Comparison of ENCODE assay signal across 32 mouse cellular contexts in genomic region chr3:22194185-22194856, GRCm38 (mm10).
"Had no signal": no experiment of that assay in that cellular context is flagged by ENCODE, and none has a peak within 500 bp of the region (broad histone marks: within the 10 kb centered on the region; RNA-seq: fewer than 3 reads in every experiment).

No protein-coding gene starts in this region.

- H3K4me1 ChIP-seq: heart, embryonic 10.5 days; heart, embryonic 12.5 days; heart, embryonic 13.5 days; heart, embryonic 15.5 days; hindbrain, embryonic 10.5 days; hindbrain, embryonic 12.5 days; hindbrain, embryonic 13.5 days; hindbrain, embryonic 15.5 days; kidney, embryonic 15.5 days had no signal

- H3K9ac ChIP-seq: heart, embryonic 12.5 days; heart, embryonic 13.5 days; heart, embryonic 15.5 days; hindbrain, embryonic 12.5 days; hindbrain, embryonic 13.5 days; hindbrain, embryonic 14.5 days; hindbrain, embryonic 15.5 days; kidney, embryonic 15.5 days had no signal

- H3K4me2 ChIP-seq: heart, embryonic 11.5 days; heart, embryonic 12.5 days; heart, embryonic 13.5 days; heart, embryonic 15.5 days; hindbrain, embryonic 12.5 days; hindbrain, embryonic 13.5 days; hindbrain, embryonic 14.5 days; hindbrain, embryonic 15.5 days; kidney, embryonic 15.5 days had no signal

- H3K4me3 ChIP-seq: heart, embryonic 10.5 days; heart, embryonic 12.5 days; heart, embryonic 13.5 days; heart, embryonic 15.5 days; hindbrain, embryonic 10.5 days; hindbrain, embryonic 12.5 days; hindbrain, embryonic 13.5 days; hindbrain, embryonic 15.5 days; kidney, embryonic 15.5 days; layer of hippocampus, adult 2 months; left cerebral cortex, adult 2 months had no signal

- DNase-seq: heart, postnatal 10 days; heart, postnatal 14 days; heart, postnatal 36 days; heart, postnatal 4 days; kidney, adult 11 months; kidney, adult 18-20 months; kidney, adult 2 months; kidney, adult 8-10 months; kidney, adult 9 months; kidney, postnatal 10 days; kidney, postnatal 14 days; kidney, postnatal 25 days; kidney, postnatal 36 days; kidney, postnatal 4 days; layer of hippocampus, adult 9-11 months; layer of hippocampus, postnatal 36 days had no signal

- ATAC-seq: hindbrain, embryonic 16.5 days; hindbrain, postnatal 0 days had no signal

- H3K27ac ChIP-seq: heart, embryonic 10.5 days; heart, embryonic 13.5 days; heart, embryonic 15.5 days; hindbrain, embryonic 10.5 days; hindbrain, embryonic 12.5 days; hindbrain, embryonic 13.5 days; hindbrain, embryonic 14.5 days; hindbrain, embryonic 15.5 days; hindbrain, postnatal 0 days; kidney, embryonic 15.5 days; kidney, postnatal 0 days; layer of hippocampus, adult 2 months; left cerebral cortex, adult 2 months had no signal

- H3K9me3 ChIP-seq: heart, embryonic 10.5 days; heart, embryonic 12.5 days; heart, embryonic 13.5 days; heart, embryonic 15.5 days; hindbrain, embryonic 10.5 days; hindbrain, embryonic 12.5 days; hindbrain, embryonic 13.5 days; hindbrain, embryonic 15.5 days; kidney, embryonic 15.5 days had no signal

- H3K27me3 ChIP-seq: heart, embryonic 12.5 days; heart, embryonic 13.5 days; heart, embryonic 15.5 days; hindbrain, embryonic 12.5 days; hindbrain, embryonic 13.5 days; hindbrain, embryonic 15.5 days; kidney, embryonic 15.5 days had no signal
